Mouse (Mus musculus): ENCODE data around the gene Ppp1r13l. TPM values are rescaled to one million over a fixed set of nuclear protein-coding genes. Genes with fewer than 3 reads are reported as not detected.

The Ppp1r13l gene
- total RNA-seq (2021) = 1 to 10 TPM; 5.0 to 6.0 TPM
- long read RNA-seq, experiment 1, partial matches to known transcripts = 4 of 4 reads
- long read RNA-seq, experiment 1, other reads (novel, unspliced or antisense) = 0 of 4 reads
- long read RNA-seq, experiment 2, partial matches to known transcripts = 1 of 3 reads
- long read RNA-seq, experiment 2, other reads (novel, unspliced or antisense) = 1 of 3 reads

- DNase-seq = peak; percentile 91
Observed at GRCm38 (mm10) chr7:19359299-19359891, at the start of gene Ppp1r13l, which contains the start of gene Cd3eap. TSS of gene Ppp1r13l (plus strand) at chr7:19359749. TSS of gene Cd3eap (minus strand) at chr7:19359483.

- DNase-seq = peak; percentile 96
Observed at GRCm38 (mm10) chr7:19309884-19310641, 49.5 kb upstream of the Ppp1r13l start, which contains the start of gene Fosb. TSS of gene Fosb (minus strand) at chr7:19310051.

GRCm38 (mm10) chr7:19311991-19312390 is 47.6 kb upstream of the Ppp1r13l start:
- DNase-seq = no peak

GRCm38 (mm10) chr7:19314033-19314432 is 45.5 kb upstream of the Ppp1r13l start:
- no peak for DNase-seq

GRCm38 (mm10) chr7:19316451-19317161 is 42.9 kb upstream of the Ppp1r13l start:
- no peak for DNase-seq

- DNase-seq = no peak
Observed at GRCm38 (mm10) chr7:19318201-19318600, 41.3 kb upstream of the Ppp1r13l start.

GRCm38 (mm10) chr7:19318676-19319075 is 40.9 kb upstream of the Ppp1r13l start:
- no peak for DNase-seq

- no peak for DNase-seq
Observed at GRCm38 (mm10) chr7:19319458-19319857, 40.1 kb upstream of the Ppp1r13l start.

- peak; percentile 98 for DNase-seq
Observed at GRCm38 (mm10) chr7:19319906-19320305, 39.6 kb upstream of the Ppp1r13l start.

- no peak for DNase-seq
Observed at GRCm38 (mm10) chr7:19320637-19321036, 38.9 kb upstream of the Ppp1r13l start.

GRCm38 (mm10) chr7:19321464-19321863 is 38.1 kb upstream of the Ppp1r13l start:
- DNase-seq = no peak

- no peak for DNase-seq
Observed at GRCm38 (mm10) chr7:19322489-19322888, 37.1 kb upstream of the Ppp1r13l start.

- no peak for DNase-seq
Observed at GRCm38 (mm10) chr7:19324221-19324620, 35.3 kb upstream of the Ppp1r13l start.

GRCm38 (mm10) chr7:19325262-19326199 is 34.0 kb upstream of the Ppp1r13l start:
- DNase-seq = no peak

GRCm38 (mm10) chr7:19326359-19326758 is 33.2 kb upstream of the Ppp1r13l start:
- peak; percentile 94 for DNase-seq

- peak; percentile 93 for DNase-seq
Observed at GRCm38 (mm10) chr7:19327128-19327527, 32.4 kb upstream of the Ppp1r13l start.

- DNase-seq = no peak
Observed at GRCm38 (mm10) chr7:19327782-19328181, 31.8 kb upstream of the Ppp1r13l start.

GRCm38 (mm10) chr7:19328425-19328824 is 31.1 kb upstream of the Ppp1r13l start:
- no peak for DNase-seq

GRCm38 (mm10) chr7:19331910-19332309 is 27.6 kb upstream of the Ppp1r13l start:
- no peak for DNase-seq

- peak; percentile 87 for DNase-seq
Observed at GRCm38 (mm10) chr7:19332709-19333352, 26.7 kb upstream of the Ppp1r13l start.

GRCm38 (mm10) chr7:19335583-19335982 is 24.0 kb upstream of the Ppp1r13l start:
- DNase-seq = no peak

All from adrenal gland, postnatal 10 days (tissue).